Mouse (Mus musculus) frontal cortex, postnatal 10 days (tissue): Measurements from ENCODE around the gene Igfbp5.

Experiments
- DNase-seq, 2 experiments: peaks; one replicate each; pipeline ENCODE4 v3.0.0; 2022; ENCODE audit warnings: low spot score in 2 of 2, mixed read lengths in 1 of 2

The Igfbp5 gene

GRCm38 (mm10) chr1:72811061-72811460, 63.6 kb downstream of the Igfbp5 start:
- no peak for DNase-seq

GRCm38 (mm10) chr1:72809951-72810675, 64.6 kb downstream of the Igfbp5 start:
- no peak for DNase-seq

GRCm38 (mm10) chr1:72809304-72809703, 65.4 kb downstream of the Igfbp5 start:
- DNase-seq, result no peak
